Mouse (Mus musculus): Measurements from ENCODE around the gene Ythdf2. TPM values are rescaled to one million over a fixed set of nuclear protein-coding genes. Genes with fewer than 3 reads are reported as not detected.
"Not testable (repeated sequence)": the region's sequence is repeated elsewhere in the genome, so short reads cannot be mapped to it uniquely, and the experiment has no call there.

The Ythdf2 gene
- total and polyA plus RNA-seq, 3 experiments: 80.4 to 979 (median 103) TPM

DNA sequence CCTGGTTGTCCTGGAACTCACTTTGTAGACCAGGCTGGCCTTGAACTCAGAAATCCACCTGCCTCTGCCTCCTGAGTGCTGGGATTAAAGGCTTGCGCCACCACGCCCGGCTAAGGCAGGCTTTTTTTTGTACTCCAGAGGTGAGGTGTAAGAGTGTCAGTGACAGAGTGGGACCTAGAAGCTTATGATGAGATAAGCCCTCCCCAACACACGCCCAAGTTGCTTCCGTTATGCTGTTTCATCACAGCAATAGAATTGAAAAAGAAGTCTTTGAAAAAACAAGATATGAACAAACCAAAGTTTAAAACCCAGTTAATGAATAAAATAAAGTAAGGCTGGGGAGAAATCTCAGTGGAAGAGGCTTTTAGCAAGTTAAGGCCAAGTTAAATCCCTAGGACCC is 18.3 kb upstream of the Ythdf2 start:
- H3K36me3 ChIP-seq (ENCODE audit: control insufficient read depth in 1 of 2, insufficient read depth in 2 of 2, low read length in 2 of 2): peaks cover 10 to 17% of the 10 kb centered on the region in 2 experiments
- peak overlapping the region; percentile 25 for H3K27ac ChIP-seq (ENCODE audit: control insufficient read depth, low read depth, low read length)
- no peaks in the 10 kb centered on the region for H3K9me3 ChIP-seq (replicated peaks; ENCODE audit: insufficient read depth, low read length)
- H3K4me1 ChIP-seq (ENCODE audit: control insufficient read depth in 1 of 2, insufficient read depth in 2 of 2, low read length in 2 of 2): peaks cover 0 to 7% of the 10 kb centered on the region in 2 experiments; a peak in 2 of 4 replicates
- peak; percentile 63 for DNase-seq (ENCODE audit: low read depth, low spot score)
- H3K79me2 ChIP-seq (ENCODE audit: control insufficient read depth, insufficient read depth, low read length, poor library complexity): no peaks in the 10 kb centered on the region
- H3K4me3 ChIP-seq (ENCODE audit: control insufficient read depth in 1 of 2, insufficient read depth in 1 of 2, low read depth in 2 of 2, low read length in 2 of 2): no peak overlapping the region
- peak; percentile 46 for TF ChIP-seq GATA1 (IDR thresholded peaks at IDR 0.05; ENCODE audit: low read depth, low read length)
- TF ChIP-seq USF1 (IDR thresholded peaks at IDR 0.05; ENCODE audit: low read depth, low read length): no peak
- TF ChIP-seq TAL1 (IDR thresholded peaks at IDR 0.05; ENCODE audit: low read length): no peak
- no peak for TF ChIP-seq MAFK (IDR thresholded peaks at IDR 0.05; ENCODE audit: borderline replicate concordance, low read depth, low read length)
- TF ChIP-seq MYC (IDR thresholded peaks at IDR 0.05; ENCODE audit: low read depth, low read length): no peak
- peak; percentile 56 for TF ChIP-seq ZNF384 (IDR thresholded peaks at IDR 0.05; ENCODE audit: low read depth, low read length)
- TF ChIP-seq GABPA (IDR thresholded peaks at IDR 0.05; ENCODE audit: low read depth, low read length): no peak
- no peak for TF ChIP-seq MAZ (IDR thresholded peaks at IDR 0.05; ENCODE audit: low read depth, low read length)
- TF ChIP-seq BHLHE40 (IDR thresholded peaks at IDR 0.05; ENCODE audit: borderline replicate concordance, low read depth, low read length): no peak
- TF ChIP-seq TBP (IDR thresholded peaks at IDR 0.05; ENCODE audit: low read depth, low read length): 0 out of 2 replicates have a peak, but pooled peaks have one; percentile 49
- no peak for TF ChIP-seq POLR2AphosphoS5 (IDR thresholded peaks at IDR 0.05; ENCODE audit: borderline replicate concordance, low read depth, low read length)
- peak; percentile 29; the same call in 1 of the 2 replicates for TF ChIP-seq TCF12 (IDR thresholded peaks at IDR 0.05; ENCODE audit: low read depth, low read length)
- TF ChIP-seq MAX (IDR thresholded peaks at IDR 0.05; ENCODE audit: low read length): no peak
- peak; percentile 29 to 65; a peak in 3 of 4 replicates for TF ChIP-seq EP300 (IDR thresholded peaks at IDR 0.05; ENCODE audit: low read depth in 1 of 2, low read length in 2 of 2)
- TF ChIP-seq MYB (IDR thresholded peaks at IDR 0.05; ENCODE audit: low read depth, low read length): no peak
- TF ChIP-seq CTCF (IDR thresholded peaks at IDR 0.05 in 2 of 3, conservative IDR thresholded peaks at IDR 0.05 in 1 of 3; ENCODE audit: control insufficient read depth in 1 of 3, insufficient read depth in 1 of 3, low read depth in 2 of 3, low read length in 3 of 3, poor library complexity in 1 of 3, severe bottlenecking in 1 of 3): no peak
- TF ChIP-seq NELFE (IDR thresholded peaks at IDR 0.05; ENCODE audit: low read depth, low read length): no peak
- no peak for TF ChIP-seq POLR2AphosphoS2 (IDR thresholded peaks at IDR 0.05; ENCODE audit: low read length)
- no peak for TF ChIP-seq USF2 (IDR thresholded peaks at IDR 0.05; ENCODE audit: borderline replicate concordance in 1 of 2, insufficient read depth in 1 of 2, low read depth in 1 of 2, low read length in 2 of 2)
- no peak for TF ChIP-seq CHD2 (IDR thresholded peaks at IDR 0.05; ENCODE audit: low read length)
- 0 out of 2 replicates have a peak, but pooled peaks have one; percentile 52 for TF ChIP-seq ETS1 (IDR thresholded peaks at IDR 0.05; ENCODE audit: low read depth, low read length)
- peak; percentile 88 for TF ChIP-seq RCOR1 (IDR thresholded peaks at IDR 0.05; ENCODE audit: low read depth, low read length)
- 0 out of 2 replicates have a peak, but pooled peaks have one; percentile 19 for TF ChIP-seq MXI1 (IDR thresholded peaks at IDR 0.05; ENCODE audit: low read depth, low read length)
- H3K27me3 ChIP-seq (ENCODE audit: control insufficient read depth in 1 of 2, insufficient read depth in 2 of 2, low read length in 2 of 2): no peaks in the 10 kb centered on the region
- no peak overlapping the region for H3K9ac ChIP-seq (ENCODE audit: control insufficient read depth, low read depth, low read length, poor library complexity, severe bottlenecking)

DNA sequence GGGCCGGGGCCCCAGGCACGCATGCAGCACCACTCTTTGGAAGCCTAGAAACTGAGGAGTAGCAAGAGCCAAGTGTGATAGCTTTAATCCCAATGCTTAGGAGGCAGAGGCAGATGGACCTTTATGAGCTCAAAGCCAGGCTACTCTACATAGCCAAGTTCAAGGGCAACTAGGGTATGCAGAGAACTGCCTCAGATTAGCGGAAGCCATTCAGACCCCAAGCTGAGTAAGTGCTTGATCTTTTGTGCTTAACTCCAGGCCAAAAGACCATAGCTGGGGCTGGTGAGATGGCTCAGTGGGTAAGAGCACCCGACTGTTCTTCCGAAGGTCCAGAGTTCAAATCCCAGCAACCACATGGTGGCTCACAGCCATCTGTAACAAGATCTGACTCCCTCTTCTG is 9.9 kb upstream of the Ythdf2 start:
- Histone ChIP-seq H3K36me3 (ENCODE audit: control insufficient read depth in 1 of 2, insufficient read depth in 2 of 2, low read length in 2 of 2) (peaks cover 5 to 11% of the 10 kb centered on the region in 2 experiments; a peak in 3 of 4 replicates), H3K4me1 (ENCODE audit: control insufficient read depth in 1 of 2, insufficient read depth in 2 of 2, low read length in 2 of 2) (peaks cover 10 to 17% of the 10 kb centered on the region in 2 experiments)
- H3K27ac ChIP-seq (ENCODE audit: control insufficient read depth, low read depth, low read length); H3K9ac ChIP-seq (ENCODE audit: control insufficient read depth, low read depth, low read length, poor library complexity, severe bottlenecking); H3K27me3 ChIP-seq (ENCODE audit: control insufficient read depth in 1 of 2, insufficient read depth in 2 of 2, low read length in 2 of 2); DNase-seq (ENCODE audit: low read depth, low spot score); H3K9me3 ChIP-seq (replicated peaks; ENCODE audit: insufficient read depth, low read length); H3K4me3 ChIP-seq (ENCODE audit: control insufficient read depth in 1 of 2, insufficient read depth in 1 of 2, low read depth in 2 of 2, low read length in 2 of 2); H3K79me2 ChIP-seq (ENCODE audit: control insufficient read depth, insufficient read depth, low read length, poor library complexity): not testable (repeated sequence)

DNA sequence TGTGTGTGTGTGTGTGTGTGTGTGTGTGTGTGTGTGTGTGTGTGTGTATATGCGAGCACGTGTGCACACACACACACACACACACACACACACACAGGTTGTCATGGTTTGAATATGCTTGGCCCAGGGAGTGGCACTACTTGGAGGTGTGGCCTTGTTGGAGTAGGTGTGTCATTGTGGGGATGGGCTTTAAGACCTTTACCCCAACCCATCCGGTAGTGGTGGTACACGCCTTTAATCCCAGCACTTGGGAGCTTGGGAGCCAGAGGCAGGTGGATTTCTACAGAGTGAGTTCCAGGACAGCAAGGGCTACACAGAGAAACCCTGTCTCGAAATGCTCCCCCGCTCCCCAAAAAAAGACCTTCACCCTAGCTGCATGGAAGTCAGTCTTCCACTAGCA is 6.3 kb upstream of the Ythdf2 start:
- not testable (repeated sequence) for H3K9me3 ChIP-seq (replicated peaks; ENCODE audit: insufficient read depth, low read length); H3K9ac ChIP-seq (ENCODE audit: control insufficient read depth, low read depth, low read length, poor library complexity, severe bottlenecking); DNase-seq (ENCODE audit: low read depth, low spot score); H3K79me2 ChIP-seq (ENCODE audit: control insufficient read depth, insufficient read depth, low read length, poor library complexity); H3K4me3 ChIP-seq (ENCODE audit: control insufficient read depth in 1 of 2, insufficient read depth in 1 of 2, low read depth in 2 of 2, low read length in 2 of 2); H3K27me3 ChIP-seq (ENCODE audit: control insufficient read depth in 1 of 2, insufficient read depth in 2 of 2, low read length in 2 of 2); H3K27ac ChIP-seq (ENCODE audit: control insufficient read depth, low read depth, low read length)
- H3K4me1 ChIP-seq (ENCODE audit: control insufficient read depth in 1 of 2, insufficient read depth in 2 of 2, low read length in 2 of 2): peaks cover 25 to 38% of the 10 kb centered on the region in 2 experiments
- H3K36me3 ChIP-seq (ENCODE audit: control insufficient read depth in 1 of 2, insufficient read depth in 2 of 2, low read length in 2 of 2): peaks cover 0 to 39% of the 10 kb centered on the region in 2 experiments; a peak in 2 of 4 replicates

Data from MEL (cell line).